Mouse (Mus musculus) liver, postnatal 0 days (tissue): ENCODE measurements around the gene Eef1g. TPM values are rescaled to one million over a fixed set of nuclear protein-coding genes. Genes with fewer than 3 reads are reported as not detected.
"Not testable (repeated sequence)": the region's sequence is repeated elsewhere in the genome, so short reads cannot be mapped to it uniquely, and the experiment has no call there.

Source experiments
- ATAC-seq: fragments of 200-750 bp; cut with Nextera tagmentation; 2 replicates; pipeline ENCODE4 v1.8.0; 2017; ENCODE audit warnings: mild to moderate bottlenecking, moderate library complexity
- DNase-seq: peaks from one replicate; pipeline ENCODE4 v3.0.0-alpha.2; 2016
- H3K27ac ChIP-seq: fragments of 300-500 bp; sonication (generic); 2 replicates; pipeline ENCODE4 v1.5.1; 2014; ENCODE audit warnings: antibody characterized with exemption, moderate library complexity, mild to moderate bottlenecking, low read depth
- H3K27me3 ChIP-seq: fragments of 300-500 bp; sonication (generic); 2 replicates; pipeline ENCODE4 v1.6.1; 2014; ENCODE audit warnings: low read length, control low read depth, mixed read lengths; ENCODE audit not compliant: insufficient read depth
- H3K36me3 ChIP-seq: fragments of 300-500 bp; sonication (generic); replicated peaks from 2 replicates; pipeline ENCODE4 v1.6.1; 2014; ENCODE audit warnings: mild to moderate bottlenecking, control low read depth, low read length, moderate library complexity, mixed read lengths; ENCODE audit not compliant: insufficient read depth
- H3K4me1 ChIP-seq: fragments of 300-500 bp; sonication (generic); 2 replicates; pipeline ENCODE4 v1.6.1; 2014; ENCODE audit warnings: antibody characterized with exemption, mild to moderate bottlenecking, control low read depth; ENCODE audit not compliant: insufficient read depth
- H3K4me2 ChIP-seq: fragments of 300-500 bp; sonication (generic); 2 replicates; pipeline ENCODE4 v1.6.1; 2014; ENCODE audit warnings: low read depth, mild to moderate bottlenecking, low read length, moderate library complexity, mixed read lengths
- H3K4me3 ChIP-seq: fragments of 300-500 bp; sonication (generic); 2 replicates; pipeline ENCODE4 v1.5.1; 2014; ENCODE audit warnings: low read depth, low read length
- H3K9ac ChIP-seq: fragments of 300-500 bp; sonication (generic); replicated peaks from 2 replicates; pipeline ENCODE4 v1.6.1; 2014; ENCODE audit warnings: mild to moderate bottlenecking, moderate library complexity
- H3K9me3 ChIP-seq: fragments of 300-500 bp; sonication (generic); 2 replicates; pipeline ENCODE4 v1.6.1; 2016; ENCODE audit warnings: mild to moderate bottlenecking, control low read depth, low read length, mixed read lengths
- CTCF ChIP-seq: sonication (generic); IDR thresholded peaks from 2 replicates; pipeline ENCODE4 v1.5.1; 2016; ENCODE audit warnings: antibody characterized with exemption, low read depth
- EP300 ChIP-seq: IDR thresholded peaks from 2 replicates; pipeline ENCODE4 v1.6.1; 2016; ENCODE audit warnings: antibody characterized with exemption, low read depth, mild to moderate bottlenecking
- WGBS: fragments of 180-500 bp; shearing (Covaris S2); extraction: QIAGEN DNeasy Blood & Tissue Kit; methylation state at CpG from one replicate; pipeline ENCODE4 v1.1.7; 2014; ENCODE audit not compliant: insufficient replicate concordance; 5-methylcytosine and 5-hydroxymethylcytosine counted together
- polyA plus RNA-seq: library from polyadenylated mRNA; unstranded; fragments of >200 nt; fragmentation: Nextera tagmentation; extraction: Ambion mirVana; gene quantifications from 2 replicates; pipeline ENCODE4 v1.2.1, GENCODE M21; 2015

Eef1g gene
- polyA plus RNA-seq, 1 experiment from 2014 or later = 134 TPM

- Histone ChIP-seq H3K36me3 (no peaks in the 10 kb centered on the region; the same call in 1 of the 2 replicates), H3K27ac (peak overlapping the region; percentile 2; the same call in 1 of the 2 replicates), H3K4me3 (no peak overlapping the region), H3K9ac (no peak overlapping the region; the same call in 1 of the 2 replicates), H3K4me1 (peaks cover 17% of the 10 kb centered on the region; the same call in 1 of the 2 replicates), H3K27me3 (no peaks in the 10 kb centered on the region), H3K4me2 (no peak overlapping the region), H3K9me3 (no peaks in the 10 kb centered on the region)
- 55% methylated on average over 4 of the region's 4 CpGs for WGBS
- ATAC-seq (peak; percentile 85), DNase-seq (peak; percentile 75)
- TF ChIP-seq CTCF (0 out of 2 replicates have a peak, but pooled peaks have one; percentile 9), EP300 (no peak)
Observed at GRCm38 (mm10) chr19:8997546-8997945, 30.7 kb downstream of the Eef1g start.

DNA sequence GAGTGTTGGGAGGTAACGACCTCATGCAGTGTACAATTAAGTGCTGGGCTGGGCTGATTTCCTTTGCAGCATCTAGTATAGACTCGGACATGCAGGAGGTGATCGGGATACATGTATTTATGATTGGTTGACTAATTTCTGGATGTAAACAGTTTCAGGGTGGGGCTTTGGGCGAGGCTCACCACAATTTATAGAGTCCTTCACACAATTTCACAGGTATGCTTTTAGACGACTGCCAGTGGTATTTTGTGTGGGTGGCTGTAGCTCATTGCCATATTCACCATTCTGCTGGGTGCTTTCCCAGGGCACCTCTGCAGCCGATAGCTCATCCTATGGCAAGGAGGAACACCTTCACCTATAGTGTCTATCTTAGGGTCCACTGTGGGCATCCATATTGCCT is 31.7 kb downstream of the Eef1g start:
- H3K27ac ChIP-seq = no peak overlapping the region
- ATAC-seq (no peak), DNase-seq (no peak)

DNA sequence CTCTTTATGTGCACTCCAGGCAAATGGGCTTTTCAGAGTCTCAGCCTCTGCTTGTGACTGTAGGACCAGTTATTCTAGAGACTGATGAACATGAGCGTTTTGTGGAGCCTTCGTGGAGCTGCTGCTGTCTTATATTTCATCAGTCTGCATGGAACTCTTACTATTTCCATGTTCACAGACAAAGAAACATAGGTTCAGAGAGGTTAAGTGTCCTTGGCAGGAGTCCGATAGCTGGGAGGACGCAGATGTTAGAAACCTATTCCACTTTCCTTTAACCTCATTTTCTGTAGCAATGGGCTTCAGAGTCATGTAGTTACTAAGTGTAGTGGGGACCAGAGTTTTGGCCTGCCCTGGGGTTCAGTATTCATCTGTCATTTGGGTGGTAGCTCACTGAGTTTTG is 32.4 kb downstream of the Eef1g start:
- WGBS = 83% methylated on average over 4 of the region's 4 CpGs
- no peak overlapping the region for H3K9ac ChIP-seq
- no peaks in the 10 kb centered on the region for H3K9me3 ChIP-seq
- DNase-seq = no peak
- ATAC-seq = no peak
- TF ChIP-seq EP300 (no peak), CTCF (no peak)
- H3K36me3 ChIP-seq = no peaks in the 10 kb centered on the region; the same call in 1 of the 2 replicates
- no peak overlapping the region for H3K4me2 ChIP-seq
- H3K27ac ChIP-seq = no peak overlapping the region
- H3K27me3 ChIP-seq = no peaks in the 10 kb centered on the region
- H3K4me1 ChIP-seq = peaks cover 17% of the 10 kb centered on the region; the same call in 1 of the 2 replicates
- H3K4me3 ChIP-seq = no peak overlapping the region

More for the DNA sequence above, 31.7 kb downstream of the Eef1g start:
- 73% methylated on average over 6 of the region's 6 CpGs for WGBS
- TF ChIP-seq EP300 = no peak
- TF ChIP-seq CTCF = no peak
- H3K9me3 ChIP-seq = no peaks in the 10 kb centered on the region
- no peaks in the 10 kb centered on the region for H3K27me3 ChIP-seq
- no peak overlapping the region for H3K4me3 ChIP-seq
- no peak overlapping the region for H3K9ac ChIP-seq
- H3K4me1 ChIP-seq = peaks cover 17% of the 10 kb centered on the region; the same call in 1 of the 2 replicates
- no peak overlapping the region for H3K4me2 ChIP-seq
- H3K36me3 ChIP-seq = no peaks in the 10 kb centered on the region; the same call in 1 of the 2 replicates

GRCm38 (mm10) chr19:9006915-9007314 is 40.1 kb downstream of the Eef1g start:
- H3K4me2 ChIP-seq, H3K36me3 ChIP-seq, H3K9ac ChIP-seq, H3K9me3 ChIP-seq, H3K4me1 ChIP-seq, H3K4me3 ChIP-seq, DNase-seq, H3K27ac ChIP-seq, ATAC-seq, H3K27me3 ChIP-seq: not testable (repeated sequence)
- WGBS = 76% methylated on average over 2 of the region's 2 CpGs

GRCm38 (mm10) chr19:9019298-9019697 is 52.5 kb downstream of the Eef1g start:
- TF ChIP-seq CTCF = no peak
- TF ChIP-seq EP300 = no peak
- no peak for ATAC-seq
- H3K9ac ChIP-seq = no peak overlapping the region
- no peak overlapping the region for H3K27ac ChIP-seq
- H3K9me3 ChIP-seq = no peaks in the 10 kb centered on the region
- no peak for DNase-seq
- H3K4me3 ChIP-seq = no peak overlapping the region
- no peaks in the 10 kb centered on the region for H3K36me3 ChIP-seq
- H3K4me1 ChIP-seq = no peaks in the 10 kb centered on the region
- H3K4me2 ChIP-seq = no peak overlapping the region
- WGBS = 76% methylated on average over 3 of the region's 3 CpGs
- no peaks in the 10 kb centered on the region for H3K27me3 ChIP-seq

- Histone ChIP-seq H3K36me3 (no peaks in the 10 kb centered on the region), H3K9ac (no peak overlapping the region), H3K4me1 (no peaks in the 10 kb centered on the region; the same call in 1 of the 2 replicates), H3K4me2 (no peak overlapping the region), H3K27ac (peak overlapping the region; percentile 52; the same call in 1 of the 2 replicates), H3K27me3 (no peaks in the 10 kb centered on the region), H3K4me3 (no peak overlapping the region), H3K9me3 (no peaks in the 10 kb centered on the region)
- peak; percentile 38 for DNase-seq
- TF ChIP-seq EP300 (no peak), CTCF (no peak)
- ATAC-seq = peak; percentile 51; the same call in 1 of the 2 replicates
- WGBS = 54% methylated on average over 11 of the region's 11 CpGs
Observed at GRCm38 (mm10) chr19:9023021-9023778, 56.4 kb downstream of the Eef1g start.
